Mouse (Mus musculus): ENCODE results near the gene Hist1h3g. TPM values are rescaled to one million over a fixed set of nuclear protein-coding genes. Genes with fewer than 3 reads are reported as not detected.
"Not testable (repeated sequence)": the region's sequence is repeated elsewhere in the genome, so short reads cannot be mapped to it uniquely, and the experiment has no call there.

Gene Hist1h3g
- polyA plus RNA-seq, 1 experiment from 2014 or later, result 11.6 TPM

GRCm38 (mm10) chr13:23571022-23571503, 35.8 kb downstream of the Hist1h3g start, which contains the start of the genes Hist1h2ae and Hist1h2bg:
Gene Hist1h2ae (minus strand): TSS chr13:23571220.
Gene Hist1h2bg (plus strand): TSS chr13:23571396.
- Histone ChIP-seq H3K4me1 (peaks cover 23% of the 10 kb centered on the region), H3K4me2 (peak within 1 kb of the TSS; percentile 75), H3K27ac (peak within 1 kb of the TSS; percentile 97), H3K27me3 (no peaks in the 10 kb centered on the region), H3K9ac (peak within 1 kb of the TSS; percentile 86), H3K36me3 (ENCODE audit: poor library complexity, severe bottlenecking) (no peaks in the 10 kb centered on the region), H3K9me3 (replicated peaks) (no peaks in the 10 kb centered on the region), H3K4me3 (peak within 1 kb of the TSS; percentile 51)
- peak; percentile 90 for ATAC-seq
- under 1% methylated on average over 18 of the region's 18 CpGs for WGBS

- peak overlapping the region; percentile 75 for H3K4me2 ChIP-seq
- under 1% methylated on average over 12 of the region's 34 CpGs for WGBS
- not testable (repeated sequence) for H3K27me3 ChIP-seq; H3K9me3 ChIP-seq (replicated peaks); ATAC-seq; H3K36me3 ChIP-seq (ENCODE audit: poor library complexity, severe bottlenecking)
- peak overlapping the region; percentile 86 for H3K9ac ChIP-seq
- peaks cover 29% of the 10 kb centered on the region for H3K4me1 ChIP-seq
- H3K4me3 ChIP-seq, result peak overlapping the region; percentile 51
- peak overlapping the region; percentile 97 for H3K27ac ChIP-seq
Observed at GRCm38 (mm10) chr13:23571504-23572217, 36.4 kb downstream of the Hist1h3g start.

- Histone ChIP-seq H3K27ac (peak overlapping the region; percentile 97), H3K4me2 (peak overlapping the region; percentile 75), H3K27me3 (no peaks in the 10 kb centered on the region), H3K9ac (peak overlapping the region; percentile 86), H3K4me1 (peaks cover 37% of the 10 kb centered on the region), H3K36me3 (ENCODE audit: poor library complexity, severe bottlenecking) (no peaks in the 10 kb centered on the region), H3K9me3 (replicated peaks) (no peaks in the 10 kb centered on the region), H3K4me3 (peak overlapping the region; percentile 51)
- no peak for ATAC-seq
- WGBS, result 36% methylated on average over 2 of the region's 2 CpGs
Observed at GRCm38 (mm10) chr13:23572218-23573033, 37.2 kb downstream of the Hist1h3g start.

- H3K9ac ChIP-seq, result peak overlapping the region; percentile 86
- peak overlapping the region; percentile 97 for H3K27ac ChIP-seq
- not testable (repeated sequence) for H3K9me3 ChIP-seq (replicated peaks); ATAC-seq; H3K27me3 ChIP-seq; H3K36me3 ChIP-seq (ENCODE audit: poor library complexity, severe bottlenecking)
- H3K4me2 ChIP-seq, result peak overlapping the region; percentile 75
- H3K4me3 ChIP-seq, result peak overlapping the region; percentile 51
- WGBS, result 8% methylated on average over 20 of the region's 20 CpGs
- peaks cover 37% of the 10 kb centered on the region for H3K4me1 ChIP-seq
Observed at GRCm38 (mm10) chr13:23573034-23573897, 38.0 kb downstream of the Hist1h3g start.

- peak within 1 kb of the TSS; percentile 51 for H3K4me3 ChIP-seq
- H3K27ac ChIP-seq, result peak within 1 kb of the TSS; percentile 97
- under 1% methylated on average over 25 of the region's 42 CpGs for WGBS
- H3K27me3 ChIP-seq; H3K36me3 ChIP-seq (ENCODE audit: poor library complexity, severe bottlenecking); H3K9me3 ChIP-seq (replicated peaks): not testable (repeated sequence)
- H3K4me1 ChIP-seq, result peaks cover 37% of the 10 kb centered on the region
- peak within 1 kb of the TSS; percentile 75 for H3K4me2 ChIP-seq
- peak within 1 kb of the TSS; percentile 86 for H3K9ac ChIP-seq
- peak; percentile 93 for ATAC-seq
Observed at GRCm38 (mm10) chr13:23573898-23574524, 38.8 kb downstream of the Hist1h3g start, which contains the start of the genes Hist1h2bf and Hist1h2ad. Gene Hist1h2bf (minus strand): TSS chr13:23574196. Gene Hist1h2ad (plus strand): TSS chr13:23574381.

GRCm38 (mm10) chr13:23574546-23575170, 39.4 kb downstream of the Hist1h3g start:
- not testable (repeated sequence) for H3K36me3 ChIP-seq (ENCODE audit: poor library complexity, severe bottlenecking); H3K9me3 ChIP-seq (replicated peaks); ATAC-seq; H3K27me3 ChIP-seq
- H3K4me3 ChIP-seq, result peak overlapping the region; percentile 51
- H3K9ac ChIP-seq, result peak overlapping the region; percentile 65
- WGBS, result 0% methylated on average over 12 of the region's 39 CpGs
- H3K4me2 ChIP-seq, result peak overlapping the region; percentile 75
- peaks cover 37% of the 10 kb centered on the region for H3K4me1 ChIP-seq
- peak overlapping the region; percentile 97 for H3K27ac ChIP-seq

GRCm38 (mm10) chr13:23575271-23575851, 40.1 kb downstream of the Hist1h3g start, which contains the start of gene Hist1h3d:
Gene Hist1h3d (plus strand): TSS chr13:23575763.
- peak; percentile 59 for ATAC-seq
- Histone ChIP-seq H3K9me3 (replicated peaks) (no peaks in the 10 kb centered on the region), H3K27me3 (no peaks in the 10 kb centered on the region), H3K9ac (peak within 1 kb of the TSS; percentile 82), H3K27ac (peak within 1 kb of the TSS; percentile 91), H3K36me3 (ENCODE audit: poor library complexity, severe bottlenecking) (no peaks in the 10 kb centered on the region), H3K4me2 (peak within 1 kb of the TSS; percentile 74), H3K4me1 (peaks cover 33% of the 10 kb centered on the region), H3K4me3 (peak within 1 kb of the TSS; percentile 48)
- under 1% methylated on average over 17 of the region's 18 CpGs for WGBS

GRCm38 (mm10) chr13:23575864-23576313, 40.7 kb downstream of the Hist1h3g start:
- H3K4me1 ChIP-seq, result peaks cover 32% of the 10 kb centered on the region
- not testable (repeated sequence) for H3K36me3 ChIP-seq (ENCODE audit: poor library complexity, severe bottlenecking); H3K27me3 ChIP-seq; ATAC-seq; H3K9me3 ChIP-seq (replicated peaks)
- H3K4me3 ChIP-seq, result peak overlapping the region; percentile 48
- H3K27ac ChIP-seq, result peak overlapping the region; percentile 91
- WGBS, result 0% methylated on average over 9 of the region's 40 CpGs
- peak overlapping the region; percentile 74 for H3K4me2 ChIP-seq
- H3K9ac ChIP-seq, result peak overlapping the region; percentile 82

- Histone ChIP-seq H3K27me3 (no peaks in the 10 kb centered on the region), H3K27ac (peak overlapping the region; percentile 91), H3K9me3 (replicated peaks) (no peaks in the 10 kb centered on the region), H3K9ac (peak overlapping the region; percentile 82), H3K36me3 (ENCODE audit: poor library complexity, severe bottlenecking) (no peaks in the 10 kb centered on the region), H3K4me3 (peak overlapping the region; percentile 48), H3K4me2 (peak overlapping the region; percentile 74), H3K4me1 (peaks cover 32% of the 10 kb centered on the region)
- ATAC-seq, result no peak
- 2% methylated on average over 7 of the region's 7 CpGs for WGBS
Observed at GRCm38 (mm10) chr13:23576351-23576881, 41.2 kb downstream of the Hist1h3g start.
